Mouse (Mus musculus) monocyte, adult 2 months (primary cell): ENCODE measurements around the gene Ets1.

Source experiments
- DNase-seq, 2 experiments: peaks; one replicate each; pipeline ENCODE4 v3.0.0; 2022; ENCODE audit warnings: low spot score in 2 of 2, low read depth in 1 of 2

Gene Ets1

GRCm38 (mm10) chr9:32616516-32617429 is 19.2 kb upstream of the Ets1 start:
- DNase-seq, result no peak

GRCm38 (mm10) chr9:32617430-32617768 is 18.6 kb upstream of the Ets1 start:
- DNase-seq, result peak in 1 of 2 experiments; percentile 15

GRCm38 (mm10) chr9:32618544-32619120 is 17.4 kb upstream of the Ets1 start:
- no peak for DNase-seq

GRCm38 (mm10) chr9:32619661-32620060 is 16.4 kb upstream of the Ets1 start:
- no peak for DNase-seq

GRCm38 (mm10) chr9:32620446-32620845 is 15.6 kb upstream of the Ets1 start:
- DNase-seq, result no peak

GRCm38 (mm10) chr9:32629385-32629981 is 6.5 kb upstream of the Ets1 start:
- DNase-seq, result no peak

GRCm38 (mm10) chr9:32631341-32631740 is 4.7 kb upstream of the Ets1 start:
- DNase-seq, result no peak

- DNase-seq, result no peak
Measured at GRCm38 (mm10) chr9:32632237-32632636, 3.8 kb upstream of the Ets1 start.

GRCm38 (mm10) chr9:32644981-32645380 is 9.0 kb downstream of the Ets1 start:
- DNase-seq, result no peak

- no peak for DNase-seq
Measured at GRCm38 (mm10) chr9:32645475-32645874, 9.5 kb downstream of the Ets1 start.

GRCm38 (mm10) chr9:32646539-32647258 is 10.7 kb downstream of the Ets1 start:
- no peak for DNase-seq

- no peak for DNase-seq
Measured at GRCm38 (mm10) chr9:32647506-32648250, 11.7 kb downstream of the Ets1 start.

- DNase-seq, result no peak
Measured at GRCm38 (mm10) chr9:32648286-32648685, 12.3 kb downstream of the Ets1 start.

- DNase-seq, result no peak
Measured at GRCm38 (mm10) chr9:32650738-32651137, 14.7 kb downstream of the Ets1 start.

- no peak for DNase-seq
Measured at GRCm38 (mm10) chr9:32652112-32652511, 16.1 kb downstream of the Ets1 start.

- no peak for DNase-seq
Measured at GRCm38 (mm10) chr9:32654305-32654704, 18.3 kb downstream of the Ets1 start.

GRCm38 (mm10) chr9:32656351-32656844 is 20.4 kb downstream of the Ets1 start:
- no peak for DNase-seq

- DNase-seq, result no peak
Measured at GRCm38 (mm10) chr9:32657124-32657523, 21.1 kb downstream of the Ets1 start.

GRCm38 (mm10) chr9:32660406-32660960 is 24.5 kb downstream of the Ets1 start:
- DNase-seq, result no peak

- no peak for DNase-seq
Measured at GRCm38 (mm10) chr9:32661071-32661470, 25.1 kb downstream of the Ets1 start.
